Mouse (Mus musculus) intestine, postnatal 0 days (tissue): ENCODE measurements around the gene Tmem30c. TPM values are rescaled to one million over a fixed set of nuclear protein-coding genes. Genes with fewer than 3 reads are reported as not detected.

Experiments
- ATAC-seq: fragments of 200-750 bp; cut with Nextera tagmentation; 2 replicates; pipeline ENCODE4 v1.8.0; 2017; ENCODE audit warnings: mild to moderate bottlenecking, moderate TSS enrichment, moderate library complexity
- H3K27ac ChIP-seq: fragments of 300-500 bp; sonication (generic); 2 replicates; pipeline ENCODE4 v1.5.1; 2014; ENCODE audit warnings: mild to moderate bottlenecking, low read depth, low read length, moderate library complexity
- H3K27me3 ChIP-seq: fragments of 300-500 bp; sonication (generic); replicated peaks from 2 replicates; pipeline ENCODE4 v1.6.1; 2014; ENCODE audit warnings: low read length, mixed read lengths; ENCODE audit not compliant: control insufficient read depth, insufficient read depth
- H3K36me3 ChIP-seq: fragments of 300-500 bp; sonication (generic); 2 replicates; pipeline ENCODE4 v1.6.1; 2014; ENCODE audit warnings: mild to moderate bottlenecking, moderate library complexity; ENCODE audit not compliant: control insufficient read depth, insufficient read depth
- H3K4me1 ChIP-seq: fragments of 300-500 bp; sonication (generic); replicated peaks from 2 replicates; pipeline ENCODE4 v1.6.1; 2014; ENCODE audit warnings: antibody characterized with exemption, low read length, mixed read lengths; ENCODE audit not compliant: control insufficient read depth, insufficient read depth
- H3K4me2 ChIP-seq: fragments of 300-500 bp; sonication (generic); replicated peaks from 2 replicates; pipeline ENCODE4 v1.6.1; 2014; ENCODE audit warnings: low read depth, mild to moderate bottlenecking, moderate library complexity
- H3K4me3 ChIP-seq: fragments of 300-500 bp; sonication (generic); 2 replicates; pipeline ENCODE4 v1.5.1; 2014; ENCODE audit warnings: low read depth, low read length
- H3K9ac ChIP-seq: fragments of 300-500 bp; sonication (generic); 2 replicates; pipeline ENCODE4 v1.6.1; 2014; ENCODE audit warnings: mild to moderate bottlenecking, low read depth, low read length
- H3K9me3 ChIP-seq: fragments of 300-500 bp; sonication (generic); 2 replicates; pipeline ENCODE4 v1.6.1; 2016; ENCODE audit warnings: mixed run types; ENCODE audit not compliant: control insufficient read depth
- CTCF ChIP-seq: sonication (generic); IDR thresholded peaks from 2 replicates; pipeline ENCODE4 v1.5.1; 2016; ENCODE audit warnings: low read depth, mild to moderate bottlenecking, control low read depth, antibody characterized with exemption, moderate library complexity
- WGBS: fragments of 180-500 bp; shearing (Covaris S2); extraction: QIAGEN DNeasy Blood & Tissue Kit; methylation state at CpG from one replicate; pipeline ENCODE4 v1.1.7; 2014; 5-methylcytosine and 5-hydroxymethylcytosine counted together
- polyA plus RNA-seq: library from polyadenylated mRNA; unstranded; fragments of >200 nt; fragmentation: Nextera tagmentation; extraction: Ambion mirVana; gene quantifications from 2 replicates; pipeline ENCODE4 v1.2.1, GENCODE M21; 2015

The Tmem30c gene
- polyA plus RNA-seq, 1 experiment from 2014 or later: not detected

- Histone ChIP-seq H3K9me3 (no peaks in the 10 kb centered on the region), H3K36me3 (no peaks in the 10 kb centered on the region), H3K27ac (no peak overlapping the region), H3K9ac (no peak overlapping the region), H3K4me2 (no peak overlapping the region), H3K4me3 (no peak overlapping the region), H3K27me3 (no peaks in the 10 kb centered on the region), H3K4me1 (no peaks in the 10 kb centered on the region)
- no peak for TF ChIP-seq CTCF
- WGBS: 92% methylated on average over 25 of the region's 25 CpGs
- ATAC-seq: no peak
These were observed 10.4 kb upstream of the Tmem30c start for GRCm38 (mm10) chr16:57302792-57303698.

GRCm38 (mm10) chr16:57301512-57302115 is 8.9 kb upstream of the Tmem30c start:
- 80% methylated on average over 9 of the region's 9 CpGs for WGBS
- Histone ChIP-seq H3K4me3 (no peak overlapping the region), H3K9ac (no peak overlapping the region), H3K27ac (no peak overlapping the region), H3K4me2 (no peak overlapping the region), H3K27me3 (no peaks in the 10 kb centered on the region), H3K36me3 (no peaks in the 10 kb centered on the region), H3K4me1 (no peaks in the 10 kb centered on the region), H3K9me3 (no peaks in the 10 kb centered on the region)
- no peak for ATAC-seq
- TF ChIP-seq CTCF: no peak

- no peaks in the 10 kb centered on the region for H3K36me3 ChIP-seq
- H3K27ac ChIP-seq: no peak overlapping the region
- H3K4me3 ChIP-seq: no peak overlapping the region
- H3K27me3 ChIP-seq: no peaks in the 10 kb centered on the region
- H3K4me1 ChIP-seq: no peaks in the 10 kb centered on the region
- H3K4me2 ChIP-seq: no peak overlapping the region
- no peak overlapping the region for H3K9ac ChIP-seq
- no peak for ATAC-seq
- WGBS: 83% methylated on average over 10 of the region's 10 CpGs
- no peak for TF ChIP-seq CTCF
- H3K9me3 ChIP-seq: no peaks in the 10 kb centered on the region
These were observed 2.7 kb upstream of the Tmem30c start for GRCm38 (mm10) chr16:57295216-57295934.

GRCm38 (mm10) chr16:57292296-57292695 is 369 bp downstream of the Tmem30c start:
- Histone ChIP-seq H3K4me3 (no peak overlapping the region), H3K27me3 (no peaks in the 10 kb centered on the region), H3K4me2 (no peak overlapping the region), H3K27ac (no peak overlapping the region), H3K9me3 (no peaks in the 10 kb centered on the region), H3K36me3 (no peaks in the 10 kb centered on the region), H3K4me1 (no peaks in the 10 kb centered on the region), H3K9ac (no peak overlapping the region)
- WGBS: 71% methylated on average over 4 of the region's 4 CpGs
- no peak for TF ChIP-seq CTCF
- no peak for ATAC-seq

- no peak overlapping the region for H3K4me2 ChIP-seq
- 0 out of 2 replicates have a peak, but pooled peaks have one; percentile 12 for TF ChIP-seq CTCF
- ATAC-seq: no peak
- no peaks in the 10 kb centered on the region for H3K27me3 ChIP-seq
- H3K9me3 ChIP-seq: no peaks in the 10 kb centered on the region
- no peaks in the 10 kb centered on the region for H3K4me1 ChIP-seq
- H3K27ac ChIP-seq: no peak overlapping the region
- no peak overlapping the region for H3K9ac ChIP-seq
- WGBS: 95% methylated on average over 5 of the region's 5 CpGs
- H3K36me3 ChIP-seq: no peaks in the 10 kb centered on the region
- no peak overlapping the region for H3K4me3 ChIP-seq
These were observed 969 bp downstream of the Tmem30c start for GRCm38 (mm10) chr16:57291696-57292095.

- Histone ChIP-seq H3K4me1 (no peaks in the 10 kb centered on the region), H3K9me3 (no peaks in the 10 kb centered on the region), H3K4me2 (no peak overlapping the region), H3K27ac (no peak overlapping the region), H3K27me3 (no peaks in the 10 kb centered on the region), H3K4me3 (no peak overlapping the region), H3K36me3 (no peaks in the 10 kb centered on the region), H3K9ac (no peak overlapping the region)
- no peak for ATAC-seq
- no peak for TF ChIP-seq CTCF
- WGBS: 88% methylated on average over 8 of the region's 8 CpGs
These were observed 11.2 kb downstream of the Tmem30c start for GRCm38 (mm10) chr16:57281417-57281816.
